Mouse (Mus musculus) lung, adult 2 months (tissue): ENCODE measurements around the gene Adgrf4.

Experiments used
- CTCF ChIP-seq: fragments of 200-500 bp; IDR thresholded peaks from 2 replicates; pipeline ENCODE4 v1.5.1; 2011; ENCODE audit warnings: mild to moderate bottlenecking, low read length, control low read depth; ENCODE audit not compliant: insufficient read depth
- POLR2A ChIP-seq: fragments of 200-500 bp; IDR thresholded peaks from 2 replicates; pipeline ENCODE4 v1.6.1; 2011; ENCODE audit warnings: low read depth, mild to moderate bottlenecking, control low read depth, low read length, borderline replicate concordance; ENCODE audit errors: extremely low read depth

GRCm38 (mm10) chr17:42690531-42690930, 1.6 kb downstream of the Adgrf4 start:
- TF ChIP-seq CTCF (no peak), POLR2A (no peak)
